Mouse (Mus musculus): Measurements from ENCODE around the gene Kifc5b. TPM values are rescaled to one million over a fixed set of nuclear protein-coding genes. Genes with fewer than 3 reads are reported as not detected.

Gene Kifc5b
- polyA plus RNA-seq, 1 experiment, result 3.7 TPM

GRCm38 (mm10) chr17:26939178-26939972 is 22.5 kb downstream of the Kifc5b start, which contains the start of gene Cuta:
Gene Cuta, minus strand, starts transcription at chr17:26939569.
- Histone ChIP-seq H3K4me3 (ENCODE audit: low read depth, low read length) (peak within 1 kb of the TSS; percentile 83), H3K27ac (ENCODE audit: insufficient read depth, low read depth, low read length) (peak within 1 kb of the TSS; percentile 74), H3K36me3 (ENCODE audit: control insufficient read depth, insufficient read depth, low read length) (peaks cover 22% of the 10 kb centered on the region), H3K4me1 (ENCODE audit: control insufficient read depth, insufficient read depth, insufficient read length, low read length) (peaks cover 15% of the 10 kb centered on the region), H3K27me3 (ENCODE audit: control insufficient read depth, insufficient read depth, low read length) (no peaks in the 10 kb centered on the region)
- no peak for TF ChIP-seq CTCF (IDR thresholded peaks at IDR 0.05; ENCODE audit: extremely low read depth, insufficient read length, insufficient replicate concordance, low read depth, low read length)
- peak; percentile 86 for TF ChIP-seq POLR2A (IDR thresholded peaks at IDR 0.05; ENCODE audit: low read depth, low read length)
- 1% methylated on average over 70 of the region's 70 CpGs for whole genome bisulfite sequencing

- Histone ChIP-seq H3K36me3 (ENCODE audit: control insufficient read depth, insufficient read depth, low read length) (peaks cover 16% of the 10 kb centered on the region), H3K27me3 (ENCODE audit: control insufficient read depth, insufficient read depth, low read length) (no peaks in the 10 kb centered on the region), H3K4me1 (ENCODE audit: control insufficient read depth, insufficient read depth, insufficient read length, low read length) (peaks cover 12% of the 10 kb centered on the region), H3K4me3 (ENCODE audit: low read depth, low read length) (peak overlapping the region; percentile 70), H3K27ac (ENCODE audit: insufficient read depth, low read depth, low read length) (peak overlapping the region; percentile 72)
- TF ChIP-seq POLR2A (IDR thresholded peaks at IDR 0.05; ENCODE audit: low read depth, low read length) (no peak), CTCF (IDR thresholded peaks at IDR 0.05; ENCODE audit: extremely low read depth, insufficient read length, insufficient replicate concordance, low read depth, low read length) (no peak)
- WGBS, result 4% methylated on average over 3 of the region's 3 CpGs
Observed at GRCm38 (mm10) chr17:26939973-26940300, 23.0 kb downstream of the Kifc5b start.

- H3K27ac ChIP-seq (ENCODE audit: insufficient read depth, low read depth, low read length), result peak within 1 kb of the TSS; percentile 72
- peaks cover 12% of the 10 kb centered on the region for H3K4me1 ChIP-seq (ENCODE audit: control insufficient read depth, insufficient read depth, insufficient read length, low read length)
- WGBS, result 13% methylated on average over 22 of the region's 24 CpGs
- no peak for TF ChIP-seq CTCF (IDR thresholded peaks at IDR 0.05; ENCODE audit: extremely low read depth, insufficient read length, insufficient replicate concordance, low read depth, low read length)
- TF ChIP-seq POLR2A (IDR thresholded peaks at IDR 0.05; ENCODE audit: low read depth, low read length), result no peak
- H3K27me3 ChIP-seq (ENCODE audit: control insufficient read depth, insufficient read depth, low read length), result no peaks in the 10 kb centered on the region
- peak within 1 kb of the TSS; percentile 70 for H3K4me3 ChIP-seq (ENCODE audit: low read depth, low read length)
- peaks cover 7% of the 10 kb centered on the region for H3K36me3 ChIP-seq (ENCODE audit: control insufficient read depth, insufficient read depth, low read length)
Observed at GRCm38 (mm10) chr17:26941031-26941789, 24.3 kb downstream of the Kifc5b start, which contains the start of gene Syngap1. Gene Syngap1, plus strand, starts transcription at chr17:26941253.

GRCm38 (mm10) chr17:26941841-26942570 is 25.1 kb downstream of the Kifc5b start:
- no peak for TF ChIP-seq POLR2A (IDR thresholded peaks at IDR 0.05; ENCODE audit: low read depth, low read length)
- Histone ChIP-seq H3K4me3 (ENCODE audit: low read depth, low read length) (peak overlapping the region; percentile 10; the same call in 1 of the 2 replicates), H3K4me1 (ENCODE audit: control insufficient read depth, insufficient read depth, insufficient read length, low read length) (peaks cover 19% of the 10 kb centered on the region), H3K27ac (ENCODE audit: insufficient read depth, low read depth, low read length) (no peak overlapping the region), H3K27me3 (ENCODE audit: control insufficient read depth, insufficient read depth, low read length) (no peaks in the 10 kb centered on the region), H3K36me3 (ENCODE audit: control insufficient read depth, insufficient read depth, low read length) (peaks cover 5% of the 10 kb centered on the region)
- 39% methylated on average over 4 of the region's 4 CpGs for WGBS

GRCm38 (mm10) chr17:26945824-26946495 is 29.1 kb downstream of the Kifc5b start:
- no peak for TF ChIP-seq POLR2A (IDR thresholded peaks at IDR 0.05; ENCODE audit: low read depth, low read length)
- TF ChIP-seq CTCF (IDR thresholded peaks at IDR 0.05; ENCODE audit: extremely low read depth, insufficient read length, insufficient replicate concordance, low read depth, low read length), result no peak
- 59% methylated on average over 13 of the region's 13 CpGs for WGBS
- peaks cover 15% of the 10 kb centered on the region for H3K4me1 ChIP-seq (ENCODE audit: control insufficient read depth, insufficient read depth, insufficient read length, low read length)
- H3K27ac ChIP-seq (ENCODE audit: insufficient read depth, low read depth, low read length), result no peak overlapping the region
- H3K4me3 ChIP-seq (ENCODE audit: low read depth, low read length), result peak overlapping the region; percentile 55
- no peaks in the 10 kb centered on the region; the same call in 1 of the 2 replicates for H3K27me3 ChIP-seq (ENCODE audit: control insufficient read depth, insufficient read depth, low read length)
- no peaks in the 10 kb centered on the region for H3K36me3 ChIP-seq (ENCODE audit: control insufficient read depth, insufficient read depth, low read length)

- H3K36me3 ChIP-seq (ENCODE audit: control insufficient read depth, insufficient read depth, low read length), result no peaks in the 10 kb centered on the region
- H3K27me3 ChIP-seq (ENCODE audit: control insufficient read depth, insufficient read depth, low read length), result no peaks in the 10 kb centered on the region; the same call in 1 of the 2 replicates
- TF ChIP-seq POLR2A (IDR thresholded peaks at IDR 0.05; ENCODE audit: low read depth, low read length) (no peak), CTCF (IDR thresholded peaks at IDR 0.05; ENCODE audit: extremely low read depth, insufficient read length, insufficient replicate concordance, low read depth, low read length) (no peak)
- peak overlapping the region; percentile 55 for H3K4me3 ChIP-seq (ENCODE audit: low read depth, low read length)
- no peak overlapping the region for H3K27ac ChIP-seq (ENCODE audit: insufficient read depth, low read depth, low read length)
- peaks cover 15% of the 10 kb centered on the region for H3K4me1 ChIP-seq (ENCODE audit: control insufficient read depth, insufficient read depth, insufficient read length, low read length)
- 4% methylated on average over 37 of the region's 37 CpGs for WGBS
Observed at GRCm38 (mm10) chr17:26946567-26946966, 29.7 kb downstream of the Kifc5b start.

All from small intestine, adult 2 months (tissue).